Mouse (Mus musculus) CD4-positive, CD25-positive, alpha-beta regulatory T cell, adult 2 months (primary cell): ENCODE measurements around the gene Antxr1.

Experiments used
- DNase-seq: peaks from one replicate; pipeline ENCODE4 v3.0.0-alpha.2; 2012; ENCODE audit warnings: low read depth, low spot score

The Antxr1 gene

DNA sequence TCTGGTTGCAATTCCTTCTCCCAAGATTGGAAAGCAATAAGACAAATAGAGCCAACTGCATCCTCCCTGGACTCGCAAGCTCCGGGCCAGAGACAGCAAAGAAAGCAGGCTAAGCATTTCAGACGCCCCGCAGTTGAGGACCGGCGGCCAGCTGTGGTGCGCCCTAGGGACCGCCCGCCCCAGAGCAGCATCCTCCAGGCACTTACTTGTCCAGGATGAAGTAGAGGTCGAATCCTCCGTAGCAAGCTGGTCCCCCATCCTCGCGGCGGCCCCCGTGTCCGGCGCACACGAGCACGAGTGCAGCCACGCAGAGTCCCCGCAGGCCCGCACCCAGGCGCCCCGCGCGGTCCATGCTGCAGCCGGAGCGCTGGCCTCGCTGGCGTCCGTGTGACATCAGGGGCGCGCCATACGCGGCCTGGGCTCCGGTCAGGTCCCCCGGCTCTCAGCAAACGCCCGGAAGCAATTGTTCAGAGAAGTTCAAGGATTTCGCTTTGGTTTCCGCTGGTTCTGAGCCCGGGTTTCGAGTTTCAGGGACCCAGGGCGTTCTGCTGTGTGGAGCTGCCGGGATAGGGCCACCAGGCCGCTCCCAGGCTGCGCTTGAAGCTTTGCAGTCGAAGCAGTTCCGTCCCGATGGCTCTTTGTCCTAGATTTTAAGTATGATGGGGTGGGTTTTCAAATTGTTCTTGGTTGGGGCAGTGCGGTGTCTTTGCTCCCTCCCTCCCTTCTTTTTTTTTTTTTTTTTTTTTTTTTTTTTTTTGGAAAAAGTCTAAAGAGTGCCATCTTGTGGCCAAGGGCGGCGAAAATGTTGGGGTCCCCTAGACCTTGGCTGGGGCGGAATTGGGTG, at the start of gene Antxr1:
Gene Antxr1, minus strand, starts transcription at position 731 of the 844 bp plus-strand sequence.
- DNase-seq: peak; percentile 44

DNA sequence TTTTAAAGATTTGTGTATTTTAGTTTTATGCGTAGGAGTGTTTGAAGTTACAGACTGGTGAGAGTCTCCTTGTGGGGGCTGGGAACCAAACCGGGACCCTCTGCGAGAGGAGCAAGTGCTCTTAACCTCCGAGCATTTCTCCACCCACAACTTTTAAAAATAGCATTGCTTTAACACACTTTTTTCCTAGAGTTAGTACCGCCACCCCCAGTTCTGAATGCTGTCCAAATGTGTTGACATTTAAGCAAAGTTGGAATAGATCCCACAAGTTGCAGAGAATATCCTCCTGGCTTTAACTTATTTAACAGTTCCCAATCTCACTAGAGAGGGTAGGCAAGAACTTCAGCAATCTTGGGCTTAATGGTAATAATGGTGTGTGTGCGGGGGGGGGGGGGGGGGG, 49.1 kb upstream of the Antxr1 start:
- no peak for DNase-seq

DNA sequence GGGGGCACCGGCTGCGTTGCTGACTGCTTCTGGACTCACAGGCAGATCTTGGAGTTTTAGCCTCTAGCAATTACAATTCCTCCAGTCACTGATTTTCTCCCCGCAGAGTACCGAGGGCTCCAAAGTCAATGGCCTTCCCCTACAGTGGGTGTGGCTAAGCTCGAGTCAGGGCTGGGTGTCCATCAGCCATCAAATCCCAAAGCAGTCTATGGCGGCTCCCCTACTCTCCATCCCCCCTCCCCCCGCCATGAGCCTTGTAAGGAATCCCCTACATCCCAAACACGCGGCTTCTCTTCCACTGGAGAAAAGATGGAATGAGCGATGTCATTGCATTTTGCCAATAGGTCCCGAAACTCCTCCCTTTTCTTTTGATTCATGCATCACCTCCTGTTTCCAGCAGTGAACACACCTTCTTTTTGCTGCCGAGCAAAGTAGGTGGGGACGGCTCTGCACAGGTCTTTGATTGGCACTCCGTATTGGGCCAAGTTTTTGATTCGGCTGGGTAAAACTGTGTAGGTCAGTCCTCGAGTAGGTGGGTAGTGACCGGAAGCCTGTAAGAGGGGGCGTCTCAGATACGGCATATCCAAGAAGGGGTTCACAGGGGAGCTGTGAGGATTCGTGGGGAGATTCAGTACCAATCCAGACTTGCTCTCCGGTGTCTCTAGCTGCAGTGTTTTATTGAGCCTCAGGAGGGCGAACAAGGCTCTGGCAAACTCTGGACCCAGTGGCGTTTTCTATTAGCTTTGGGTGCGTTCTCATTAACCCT, 48.5 kb upstream of the Antxr1 start:
- peak; percentile 44 for DNase-seq

DNA sequence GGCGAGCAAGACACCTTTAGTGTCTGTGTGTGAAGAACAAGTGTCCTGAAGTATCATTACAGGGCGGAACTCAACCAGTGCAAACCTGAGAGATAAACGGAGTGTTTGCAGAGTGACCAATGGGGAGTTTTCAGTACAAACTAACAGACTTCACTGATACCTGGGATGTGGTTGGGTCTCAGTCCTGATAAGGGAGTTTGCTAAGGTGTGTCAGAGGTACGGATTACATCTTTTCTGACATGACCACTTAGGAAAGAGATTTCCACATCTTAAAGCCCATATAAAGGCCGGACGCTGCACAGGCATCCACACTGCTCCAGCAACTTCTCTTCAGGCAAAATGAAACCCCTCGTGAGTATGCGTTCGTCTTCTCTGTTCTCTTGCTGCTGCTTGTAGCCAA, 37.4 kb upstream of the Antxr1 start, which contains the start of gene Gkn2:
Gene Gkn2, plus strand, starts transcription at position 301 of the 400 bp plus-strand sequence.
- DNase-seq: no peak

DNA sequence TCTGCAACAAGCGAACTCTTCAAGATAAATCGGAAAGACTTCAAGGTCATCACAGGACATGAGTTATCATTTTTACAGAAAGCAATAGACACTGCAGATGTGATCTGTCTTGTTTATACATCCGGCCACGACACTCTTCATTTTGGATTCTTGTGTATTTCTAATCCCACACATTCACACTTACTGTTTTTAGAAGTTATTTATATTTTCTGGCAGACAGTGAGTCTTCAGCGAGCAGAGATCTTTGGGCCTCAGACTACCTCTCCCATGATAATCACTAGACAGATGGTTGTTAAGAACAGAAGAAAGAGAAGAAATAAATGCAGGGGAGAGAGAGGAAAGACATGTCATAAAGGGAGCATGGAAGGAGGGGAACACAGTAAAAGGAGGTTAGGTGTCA, 33.6 kb upstream of the Antxr1 start:
- no peak for DNase-seq

DNA sequence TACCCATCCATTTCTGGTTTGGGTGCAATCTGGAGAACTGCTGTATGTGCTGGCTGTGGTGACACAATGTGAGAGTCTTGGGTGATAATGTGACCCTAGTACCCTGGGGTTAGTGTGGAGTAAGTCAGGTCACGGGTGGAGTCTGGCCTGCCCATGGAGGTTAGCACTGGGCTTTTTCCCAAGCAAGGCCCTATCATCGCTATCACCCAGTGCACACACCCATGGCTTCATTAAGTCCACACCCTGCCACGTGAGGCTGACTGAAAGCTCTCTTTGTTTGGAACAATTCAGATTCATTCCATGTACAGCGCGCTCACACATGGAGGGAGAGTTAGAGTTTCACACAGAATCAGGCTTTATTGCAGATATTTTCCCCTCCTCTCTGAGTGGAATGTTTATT, 18.8 kb upstream of the Antxr1 start:
- DNase-seq: no peak

DNA sequence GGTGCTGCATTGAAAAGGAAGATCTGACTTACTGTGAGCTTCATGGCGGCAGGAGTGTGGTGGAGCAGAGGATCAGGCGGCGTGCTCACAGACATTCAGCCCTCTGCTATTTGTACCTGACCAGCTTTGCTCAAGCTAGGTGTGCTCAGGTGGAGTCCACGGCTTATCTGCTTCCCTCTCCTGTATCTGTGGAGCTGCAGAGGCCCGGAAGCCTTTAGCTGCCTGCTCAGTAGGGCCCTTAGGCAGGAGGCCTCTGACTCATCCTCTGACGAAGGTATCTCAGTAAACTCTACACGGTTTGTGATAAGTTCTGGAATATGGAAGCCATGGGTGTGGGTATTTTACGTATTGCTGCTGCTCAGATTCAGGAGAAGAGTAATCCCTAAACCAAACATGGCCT, 15.2 kb upstream of the Antxr1 start, which contains the start of gene Gkn1:
Gene Gkn1, minus strand, starts transcription at position 114 of the 400 bp plus-strand sequence.
- DNase-seq: no peak

DNA sequence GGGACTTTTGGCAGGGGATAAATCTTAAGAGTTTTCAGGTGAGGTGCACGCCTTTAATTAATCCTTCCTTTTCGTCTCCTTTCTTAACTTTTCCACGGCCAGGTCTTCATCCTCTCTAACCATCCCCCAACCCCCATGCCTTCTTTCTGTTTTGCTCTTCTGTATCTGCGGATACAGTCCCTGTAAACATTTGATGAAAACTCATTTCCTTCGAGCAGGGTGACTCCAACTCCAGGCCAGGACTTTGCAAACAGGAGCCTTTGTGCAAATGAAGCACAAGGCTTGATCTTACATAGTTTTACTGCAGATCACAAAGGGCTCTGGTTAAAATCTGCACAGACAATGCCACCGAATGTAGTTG, 294 bp upstream of the Antxr1 start:
- DNase-seq: no peak

DNA sequence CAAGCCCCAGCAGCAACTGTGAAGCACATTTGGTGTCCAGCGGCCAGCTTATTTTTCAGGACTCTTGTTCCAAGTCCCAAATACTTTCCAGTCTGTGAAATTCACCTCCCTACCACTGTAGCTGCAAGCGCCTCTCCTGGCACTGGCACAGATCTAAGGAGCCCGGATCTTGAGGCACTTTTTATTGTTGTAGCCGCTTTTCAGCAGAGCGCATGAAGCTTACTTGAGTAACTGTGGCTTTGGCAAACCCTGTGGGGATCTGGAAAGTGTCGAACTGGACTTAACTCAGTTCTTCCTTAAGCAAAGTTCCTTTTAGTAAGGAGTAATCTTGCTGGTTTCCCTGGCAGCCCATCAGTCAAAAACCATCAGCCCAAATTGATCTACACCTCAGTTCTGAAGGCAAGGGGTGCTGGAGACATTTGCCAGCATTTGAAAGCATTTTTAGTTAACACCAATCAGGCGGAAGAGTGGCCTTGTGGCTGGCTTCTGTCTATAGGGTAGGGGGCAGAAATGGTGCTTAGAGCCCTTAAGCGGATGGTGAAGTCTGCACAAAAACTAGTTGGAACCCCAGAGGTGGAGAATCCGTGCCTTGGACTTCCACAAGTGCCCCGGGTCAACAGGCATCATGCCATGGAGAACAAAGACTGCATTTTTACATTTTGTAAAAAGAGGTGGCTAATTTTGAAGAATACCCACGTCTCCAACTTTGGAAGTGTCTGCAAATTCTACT, 1.1 kb downstream of the Antxr1 start:
- DNase-seq: no peak

DNA sequence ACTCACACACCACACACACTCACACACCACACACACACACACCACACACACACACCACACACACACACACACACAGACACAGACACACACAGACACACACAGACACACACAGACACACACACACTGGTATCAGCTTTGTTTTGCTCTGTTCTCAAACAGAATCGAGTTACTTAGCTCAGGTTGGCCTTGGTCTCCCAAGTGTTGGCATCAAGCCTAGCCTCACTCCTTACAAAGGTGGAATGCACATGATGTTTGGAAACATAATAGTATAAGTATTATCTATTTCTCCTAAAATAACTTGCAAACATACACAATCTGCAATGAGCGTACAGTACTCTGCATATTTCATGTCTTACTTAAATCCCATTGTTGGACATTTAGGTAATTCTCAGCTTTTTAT, 3.2 kb downstream of the Antxr1 start:
- no peak for DNase-seq

DNA sequence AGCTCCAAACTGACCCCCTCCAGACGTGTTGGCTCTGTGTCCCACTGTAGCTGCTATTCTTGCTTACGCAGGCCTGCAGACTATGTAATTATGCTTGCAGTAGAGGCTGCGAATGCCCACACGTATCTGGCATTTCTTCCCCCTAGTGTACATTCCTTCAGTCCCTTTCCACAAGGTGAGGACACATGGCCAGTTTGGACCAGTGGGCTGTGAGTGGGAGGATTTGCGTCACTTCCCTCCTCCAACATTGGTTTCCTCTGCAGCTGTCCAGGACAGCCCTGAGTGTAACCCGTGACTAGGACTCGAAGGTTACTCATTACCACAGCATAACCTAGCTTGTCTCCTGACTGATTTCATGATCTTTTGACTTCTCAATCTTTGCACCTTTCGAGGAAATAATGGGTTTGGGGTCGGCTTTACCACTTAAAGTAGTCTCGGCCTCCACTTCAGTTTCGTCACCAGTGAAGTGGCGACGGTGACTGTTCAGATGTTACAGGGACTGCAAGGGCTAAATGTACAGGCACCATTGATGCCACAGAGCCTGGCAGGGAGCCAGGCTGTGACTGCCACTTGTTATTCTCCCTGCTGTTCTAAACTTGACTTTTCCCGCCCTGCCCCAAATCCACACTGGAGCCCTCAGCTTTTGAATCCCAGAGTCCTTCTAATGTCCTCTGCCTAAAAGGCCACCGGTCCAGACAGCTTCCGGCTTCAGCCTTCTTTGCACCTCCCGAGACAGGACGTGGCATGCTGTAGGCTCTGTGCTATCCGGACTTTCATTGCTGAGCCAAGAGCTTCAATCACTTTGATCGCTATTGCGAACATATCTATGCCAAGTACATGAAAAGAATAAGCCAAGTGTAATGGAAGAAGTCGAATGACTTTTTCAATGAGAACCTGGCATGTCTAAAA, 7.1 kb downstream of the Antxr1 start:
- no peak for DNase-seq

DNA sequence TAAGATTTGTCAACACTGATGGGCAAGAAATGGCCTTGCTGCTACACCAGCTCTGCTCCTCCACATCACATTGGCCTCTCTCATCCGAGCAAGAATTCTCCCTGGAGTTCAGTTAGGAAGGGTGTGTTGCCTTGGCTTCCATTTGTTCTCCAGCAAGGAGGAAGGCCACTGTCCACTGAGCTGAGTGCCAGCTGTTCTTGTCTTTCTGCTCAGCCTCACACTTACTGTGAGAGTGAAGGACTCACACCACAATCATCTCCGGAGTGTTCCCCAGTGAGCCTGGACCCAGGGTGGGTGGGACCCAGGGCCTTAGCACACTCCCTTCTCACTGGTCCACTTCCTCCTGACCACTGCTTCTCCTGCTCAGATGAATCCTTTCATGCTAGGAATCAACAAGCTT, 8.7 kb downstream of the Antxr1 start:
- no peak for DNase-seq

DNA sequence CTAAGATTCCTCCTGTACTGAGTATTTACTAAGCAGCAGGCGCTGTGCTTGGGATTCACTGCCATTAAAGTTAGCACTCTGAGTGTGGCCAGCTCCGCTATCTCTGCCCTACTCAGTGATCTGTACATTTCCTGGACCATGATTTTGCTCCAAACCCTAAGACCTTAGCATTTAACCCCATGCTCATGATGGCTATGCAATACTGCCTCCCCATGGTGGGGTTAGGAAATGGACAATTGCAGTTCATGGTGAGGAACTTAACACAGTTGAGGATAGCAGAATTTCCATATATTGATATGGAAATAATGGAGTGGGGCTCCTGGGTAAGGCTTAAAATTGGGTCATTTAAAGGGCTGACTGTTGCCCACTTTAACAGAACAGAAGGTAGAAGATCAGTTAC, 12.2 kb downstream of the Antxr1 start:
- peak; percentile 63 for DNase-seq

DNA sequence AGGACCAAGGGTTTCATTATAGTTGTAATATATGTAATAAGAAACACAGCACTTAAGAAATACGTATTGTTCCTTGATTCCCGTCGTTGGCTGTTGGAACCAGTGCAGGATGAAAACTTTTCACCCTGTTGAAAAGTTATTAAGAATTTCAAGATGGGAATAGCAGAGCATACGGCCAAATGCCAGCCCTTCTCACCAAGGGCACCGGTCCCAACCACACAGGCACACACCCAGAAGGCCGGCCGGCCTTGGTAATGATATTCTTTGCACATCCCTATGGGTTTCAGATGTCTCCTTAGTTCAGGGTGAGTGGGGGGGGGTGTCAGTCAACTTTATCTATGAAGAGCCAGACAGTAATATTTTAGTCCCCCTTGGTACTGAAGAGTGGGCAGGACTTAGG, 17.0 kb downstream of the Antxr1 start:
- no peak for DNase-seq

DNA sequence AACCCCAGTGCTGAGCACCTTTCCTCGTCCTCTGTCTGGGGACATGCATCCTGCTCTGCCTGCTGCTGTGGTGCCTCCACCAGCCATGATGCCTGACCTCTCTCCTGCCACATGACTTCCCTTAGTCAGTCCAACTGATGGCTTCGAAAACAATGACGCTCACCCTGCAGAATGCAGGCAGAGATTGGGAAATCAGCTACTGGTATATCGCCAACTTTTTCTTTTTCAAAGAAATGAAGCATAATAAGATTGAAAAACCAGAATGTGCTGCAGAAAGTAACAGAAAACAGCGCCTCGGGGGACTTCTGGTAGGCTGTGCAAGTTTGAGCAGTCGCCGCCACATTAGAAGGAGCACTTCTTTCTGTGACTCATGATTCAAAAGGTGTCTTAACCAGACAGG, 18.7 kb downstream of the Antxr1 start:
- no peak for DNase-seq

DNA sequence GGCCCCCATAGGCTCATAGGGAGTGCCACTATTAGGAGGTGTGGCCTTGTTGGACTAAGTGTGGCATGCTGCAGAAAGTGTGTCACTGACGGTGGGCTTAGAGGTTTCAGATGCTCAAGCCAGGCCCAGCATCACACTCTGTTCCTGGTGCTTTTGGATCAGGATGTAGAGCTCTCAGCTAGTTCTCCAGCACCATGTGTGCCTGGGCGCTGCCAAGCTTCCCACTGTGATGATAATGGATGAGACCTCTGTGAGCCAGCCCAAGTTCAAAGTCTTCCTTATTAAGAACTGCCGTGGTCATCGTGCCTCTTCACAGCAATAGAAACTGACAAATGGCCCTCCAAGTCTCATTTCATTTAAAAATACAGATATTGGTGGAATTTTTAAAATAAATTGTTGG, 22.9 kb downstream of the Antxr1 start:
- DNase-seq: no peak

DNA sequence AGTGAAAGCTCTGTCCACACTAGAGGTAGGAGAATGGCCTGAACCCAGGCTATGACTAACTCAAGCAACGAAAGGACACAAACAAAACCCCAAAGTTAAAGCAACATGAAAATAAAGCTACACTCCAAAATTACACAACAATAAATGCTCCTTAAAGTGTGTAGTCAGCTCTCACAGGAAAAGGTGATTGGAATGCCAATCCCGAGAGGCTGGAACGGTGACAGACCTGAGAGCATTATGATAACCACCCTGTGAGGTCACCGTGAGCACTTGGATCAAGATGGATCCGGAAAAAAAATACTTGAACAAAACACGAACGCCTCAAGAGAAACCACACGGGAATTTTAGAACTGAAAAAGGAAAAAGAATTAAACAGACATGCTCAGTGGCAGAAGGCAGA, 31.1 kb downstream of the Antxr1 start:
- no peak for DNase-seq

DNA sequence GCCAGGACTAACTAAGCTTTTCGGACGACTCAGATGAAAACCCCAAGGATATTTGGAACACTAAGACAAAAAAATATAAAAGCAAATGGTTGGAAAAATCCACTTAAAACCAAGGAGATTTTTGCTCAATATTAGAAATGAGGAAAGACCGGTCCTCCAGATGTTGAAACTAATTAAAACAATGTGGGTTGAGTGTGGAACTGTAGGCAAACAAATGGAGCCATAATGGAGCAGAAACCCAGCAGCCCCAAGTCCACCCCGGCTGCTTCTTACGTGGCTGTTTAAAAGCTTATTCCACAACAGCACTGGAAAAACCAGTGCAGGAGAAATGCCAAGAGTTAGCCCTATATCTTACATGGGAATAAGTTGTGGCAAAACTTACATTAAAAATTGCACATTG, 32.9 kb downstream of the Antxr1 start:
- no peak for DNase-seq

DNA sequence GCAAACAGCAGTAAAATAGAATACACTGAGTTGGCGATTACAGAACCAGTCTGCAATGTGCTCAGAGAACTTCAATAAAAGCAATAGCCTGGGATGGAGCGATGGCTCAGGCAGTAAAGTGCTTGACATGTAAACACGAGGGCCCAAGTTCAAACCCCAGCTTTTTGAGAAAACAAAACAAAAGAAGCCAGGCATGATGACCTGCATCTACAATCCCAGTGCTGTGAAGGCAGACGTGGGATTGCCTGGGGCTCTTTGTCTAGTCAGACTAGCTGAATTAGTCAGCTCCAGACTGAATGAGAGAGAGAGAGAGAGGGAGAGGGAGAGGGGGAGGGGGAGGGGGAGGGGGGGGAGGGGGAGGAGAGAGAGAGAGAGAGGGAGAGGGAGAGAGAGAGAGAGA, 33.6 kb downstream of the Antxr1 start:
- DNase-seq: no peak

DNA sequence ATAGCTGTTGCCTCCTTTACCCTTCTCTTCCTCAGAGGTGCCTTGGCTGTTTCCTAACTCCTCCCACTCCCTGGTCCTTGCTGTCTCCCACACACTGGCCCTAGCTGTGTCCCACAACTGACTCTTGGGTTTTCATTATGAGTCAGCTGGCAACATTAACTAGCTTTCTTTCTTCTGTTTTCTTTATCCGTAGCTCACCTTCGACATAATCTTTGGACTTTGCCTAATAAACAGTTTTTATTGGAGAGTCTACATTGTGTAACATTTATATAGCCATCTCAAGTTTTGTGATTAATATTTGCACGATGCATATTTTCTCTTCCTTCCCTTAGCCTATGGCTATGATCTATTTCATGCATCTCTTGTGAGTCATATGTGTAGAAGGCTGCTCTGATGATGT, 40.7 kb downstream of the Antxr1 start:
- no peak for DNase-seq
